Mouse (Mus musculus) gonadal fat pad, adult 2 months (tissue): ENCODE measurements around the gene Pard3. TPM values are rescaled to one million over a fixed set of nuclear protein-coding genes. Genes with fewer than 3 reads are reported as not detected.

Source experiments
- DNase-seq: peaks from one replicate; pipeline ENCODE4 v3.0.0-alpha.2; 2012; ENCODE audit warnings: low read depth
- polyA plus RNA-seq: library from polyadenylated mRNA; depleted of rRNA; stranded (reverse); fragments of >200 nt; gene quantifications from 2 replicates; pipeline ENCODE4 v1.2.3, GENCODE M21; 2012

Pard3 gene
- polyA plus RNA-seq, 1 experiment: 31.5 TPM

GRCm38 (mm10) chr8:127287816-127288215 is 224.1 kb downstream of the Pard3 start:
- DNase-seq: no peak

- no peak for DNase-seq
Observed at GRCm38 (mm10) chr8:127292307-127292706, 228.6 kb downstream of the Pard3 start.

- DNase-seq: no peak
Observed at GRCm38 (mm10) chr8:127293025-127293729, 229.5 kb downstream of the Pard3 start.

- DNase-seq: no peak
Observed at GRCm38 (mm10) chr8:127294061-127294460, 230.4 kb downstream of the Pard3 start.

GRCm38 (mm10) chr8:127295848-127296247 is 232.2 kb downstream of the Pard3 start:
- DNase-seq: no peak

GRCm38 (mm10) chr8:127300493-127300892 is 236.8 kb downstream of the Pard3 start:
- DNase-seq: no peak

GRCm38 (mm10) chr8:127302847-127303445 is 239.3 kb downstream of the Pard3 start:
- no peak for DNase-seq

GRCm38 (mm10) chr8:127307026-127307425 is 243.3 kb downstream of the Pard3 start:
- DNase-seq: no peak

GRCm38 (mm10) chr8:127309363-127309762 is 245.7 kb downstream of the Pard3 start:
- no peak for DNase-seq

- DNase-seq: no peak
Observed at GRCm38 (mm10) chr8:127315811-127316210, 252.1 kb downstream of the Pard3 start.

- DNase-seq: no peak
Observed at GRCm38 (mm10) chr8:127317914-127318313, 254.2 kb downstream of the Pard3 start.

GRCm38 (mm10) chr8:127318377-127319159 is 254.9 kb downstream of the Pard3 start:
- DNase-seq: no peak

- no peak for DNase-seq
Observed at GRCm38 (mm10) chr8:127320930-127321329, 257.2 kb downstream of the Pard3 start.

GRCm38 (mm10) chr8:127323583-127324360 is 260.1 kb downstream of the Pard3 start:
- DNase-seq: no peak

- no peak for DNase-seq
Observed at GRCm38 (mm10) chr8:127324836-127325570, 261.3 kb downstream of the Pard3 start.

GRCm38 (mm10) chr8:127325749-127326148 is 262.1 kb downstream of the Pard3 start:
- no peak for DNase-seq

- no peak for DNase-seq
Observed at GRCm38 (mm10) chr8:127330258-127331187, 266.8 kb downstream of the Pard3 start.

GRCm38 (mm10) chr8:127331751-127332150 is 268.1 kb downstream of the Pard3 start:
- no peak for DNase-seq

GRCm38 (mm10) chr8:127335216-127335615 is 271.5 kb downstream of the Pard3 start:
- no peak for DNase-seq

- DNase-seq: no peak
Observed at GRCm38 (mm10) chr8:127338183-127338582, 274.5 kb downstream of the Pard3 start.
